16 mouse cellular contexts compared by ENCODE assay signal in the genomic region with DNA sequence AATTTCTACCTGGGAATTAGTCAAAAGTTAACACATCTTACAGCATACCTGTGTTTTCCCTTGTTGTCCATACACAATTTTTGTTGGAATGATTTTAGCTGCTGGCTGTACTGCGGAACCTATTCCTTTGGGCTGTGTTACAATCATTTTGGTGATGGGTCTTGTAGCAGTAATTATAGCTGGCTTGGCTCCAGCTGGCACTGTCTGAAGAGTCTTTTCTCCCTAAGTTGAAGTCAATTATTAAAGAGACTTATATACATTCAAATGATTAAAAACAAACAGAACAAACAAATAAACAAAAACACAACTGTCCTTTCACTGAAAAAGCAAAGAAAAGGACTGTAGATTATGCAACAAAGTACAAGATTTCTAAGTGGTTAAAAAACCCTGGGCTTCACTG.
"Had no signal": no experiment of that assay in that cellular context is flagged by ENCODE, and none has a peak within 500 bp of the region (broad histone marks: within the 10 kb centered on the region; RNA-seq: fewer than 3 reads in every experiment).

No protein-coding gene starts in this region.

- ATAC-seq: liver, postnatal 0 days; midbrain, embryonic 13.5 days; midbrain, embryonic 16.5 days had no signal

- H3K36me3 ChIP-seq: stomach, embryonic 15.5 days had no signal

- H3K4me1 ChIP-seq: liver, embryonic 15.5 days; midbrain, embryonic 13.5 days; neural tube, embryonic 12.5 days; stomach, embryonic 15.5 days had no signal

- H3K4me3 ChIP-seq: liver, embryonic 15.5 days; megakaryocyte, embryonic 14.5 days; midbrain, embryonic 13.5 days; neural tube, embryonic 12.5 days; stomach, embryonic 15.5 days had no signal

- H3K27ac ChIP-seq: liver, embryonic 15.5 days; macrophage; midbrain, embryonic 13.5 days; neural tube, embryonic 12.5 days; stomach, embryonic 15.5 days; stomach, postnatal 0 days had no signal

- H3K4me2 ChIP-seq: liver, embryonic 15.5 days; midbrain, embryonic 11.5 days; midbrain, embryonic 13.5 days; neural tube, embryonic 12.5 days; stomach, embryonic 15.5 days had no signal

- H3K27me3 ChIP-seq: liver, embryonic 15.5 days; megakaryocyte, embryonic 14.5 days; midbrain, embryonic 13.5 days; neural tube, embryonic 12.5 days; stomach, embryonic 15.5 days had no signal

- H3K9ac ChIP-seq: liver, embryonic 15.5 days; liver, postnatal 0 days; midbrain, embryonic 13.5 days; neural tube, embryonic 12.5 days; stomach, embryonic 15.5 days had no signal

- DNase-seq: liver, postnatal 0 days; lung, adult 2 months; lung, postnatal 10 days; right cerebral cortex, postnatal 14 days; thymus, adult 2 months; thymus, postnatal 25 days; thymus, postnatal 4 days had no signal

- H3K9me3 ChIP-seq: liver, embryonic 15.5 days; megakaryocyte, embryonic 14.5 days; midbrain, embryonic 13.5 days; neural tube, embryonic 12.5 days; stomach, embryonic 15.5 days had no signal
